Mouse (Mus musculus) layer of hippocampus, adult 9-11 months (tissue): ENCODE measurements around the gene Gm16253.
A peak's percentile ranks its signal among the peaks of the same experiment; 100 is the strongest.

Experiments used
- DNase-seq: peaks from one replicate; pipeline ENCODE4 v3.0.0; 2022

The Gm16253 gene

DNA sequence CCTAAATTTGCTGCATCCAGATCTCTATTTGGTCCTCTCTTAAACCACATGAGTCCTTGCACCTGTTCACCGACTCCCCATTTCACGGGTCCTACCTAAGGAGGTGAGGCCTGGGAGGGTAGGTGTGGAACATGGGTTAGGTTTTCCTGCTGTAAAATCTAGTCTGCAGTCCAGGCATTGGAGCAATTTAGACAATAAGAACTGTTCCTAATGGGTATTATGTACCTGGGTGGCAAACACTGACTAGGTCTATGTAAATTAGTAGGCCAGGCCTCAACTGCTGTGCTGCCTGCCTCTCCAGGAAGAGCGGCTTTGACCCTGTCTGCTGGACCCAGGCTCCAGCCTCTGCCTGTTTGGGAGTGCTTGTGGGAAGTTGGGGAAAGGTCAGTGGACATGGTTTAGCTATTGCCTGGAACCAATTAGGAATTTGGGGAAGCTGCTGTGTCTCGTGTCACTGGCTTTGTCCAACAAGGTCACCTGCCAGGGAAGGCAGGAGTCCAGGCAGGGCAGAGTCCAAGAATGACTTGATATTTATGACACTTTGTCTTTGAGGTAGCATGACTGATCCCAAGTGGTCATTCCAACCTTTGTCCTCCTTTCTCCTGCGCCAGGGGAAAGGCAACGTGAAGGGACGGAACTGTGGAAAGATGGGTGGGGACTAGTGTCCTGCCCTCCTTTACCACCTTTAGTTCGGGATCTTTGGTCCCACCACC lies 1.4 kb upstream of the Gm16253 start:
- DNase-seq, result no peak

- no peak for DNase-seq
Observed at GRCm38 (mm10) chr3:96576005-96576658, 652 bp upstream of the Gm16253 start.

GRCm38 (mm10) chr3:96577566-96577965 lies 782 bp downstream of the Gm16253 start:
- DNase-seq, result no peak

GRCm38 (mm10) chr3:96578561-96579238 lies 1.9 kb downstream of the Gm16253 start:
- no peak for DNase-seq

DNA sequence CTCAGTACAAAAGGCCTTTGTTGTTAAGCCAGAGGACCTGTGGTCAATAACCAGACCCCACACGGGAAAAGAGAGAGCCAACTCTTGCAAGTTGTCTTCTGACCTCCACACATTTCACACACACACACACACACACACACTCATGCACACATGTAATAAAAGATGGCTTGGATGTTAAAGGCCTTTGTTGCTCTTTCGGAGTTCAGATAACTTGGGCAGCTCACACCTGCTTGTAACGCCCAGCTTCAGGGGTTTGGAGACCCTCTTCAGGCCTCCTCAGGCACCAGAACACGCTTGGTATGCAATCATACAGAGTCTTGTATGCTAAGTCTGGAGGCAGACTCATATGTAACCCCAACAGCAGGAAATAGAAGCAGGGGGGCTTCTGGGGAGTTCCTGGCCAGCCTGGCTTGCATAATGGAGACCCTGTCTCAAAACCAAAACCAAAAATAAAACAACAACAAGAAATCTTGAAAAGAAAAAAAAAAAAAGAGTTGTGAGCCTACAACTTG lies 2.5 kb downstream of the Gm16253 start:
- DNase-seq, result no peak

DNA sequence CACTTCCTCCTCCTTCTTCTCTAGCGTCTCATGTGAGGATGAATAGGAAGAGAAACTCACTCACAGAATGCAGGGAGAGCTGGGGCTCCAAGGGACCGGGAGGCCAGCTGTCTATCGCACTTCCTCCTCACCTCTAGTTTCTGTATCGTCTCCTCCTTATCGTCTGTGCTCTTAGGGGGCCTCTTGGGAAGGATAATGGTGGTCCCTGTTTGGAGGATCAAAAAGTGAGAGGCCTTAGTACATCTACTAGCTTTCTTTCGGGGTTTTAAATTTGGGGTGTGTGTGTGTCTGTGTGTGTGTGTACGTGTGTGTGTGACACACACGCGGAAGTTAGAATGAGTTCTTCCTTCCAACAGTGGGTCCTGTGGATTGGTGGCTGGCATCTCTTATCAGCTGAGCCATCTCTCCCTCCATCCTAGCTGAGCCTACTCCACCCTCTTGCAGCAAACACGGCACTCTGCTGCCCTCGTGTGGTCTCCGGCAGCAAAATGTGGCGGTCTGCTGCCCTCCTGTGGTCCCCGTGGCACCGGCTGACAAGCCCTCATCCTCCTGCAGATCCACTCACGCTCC lies 3.2 kb downstream of the Gm16253 start:
- peak; percentile 93 for DNase-seq

- no peak for DNase-seq
Observed at GRCm38 (mm10) chr3:96581141-96581540, 4.4 kb downstream of the Gm16253 start.

GRCm38 (mm10) chr3:96581771-96582515 lies 5.2 kb downstream of the Gm16253 start:
- no peak for DNase-seq

DNA sequence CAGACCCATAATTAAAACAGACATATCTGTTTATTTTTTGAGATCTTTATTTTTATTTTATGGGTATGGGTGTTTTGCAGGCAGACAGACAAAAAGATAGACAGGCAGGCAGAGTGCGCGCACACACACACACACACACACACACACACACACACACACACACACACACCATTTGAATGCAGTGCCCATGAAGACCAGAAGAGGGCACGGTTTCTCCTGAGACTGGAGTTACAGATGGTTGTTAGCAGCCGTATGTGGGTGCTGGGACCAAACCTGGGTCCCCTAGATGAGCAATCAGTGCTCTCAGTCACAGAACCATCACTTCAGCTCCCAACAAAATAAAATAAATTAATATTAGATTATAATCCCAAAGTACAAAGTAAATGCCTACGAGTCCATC lies 6.6 kb downstream of the Gm16253 start:
- DNase-seq, result no peak

DNA sequence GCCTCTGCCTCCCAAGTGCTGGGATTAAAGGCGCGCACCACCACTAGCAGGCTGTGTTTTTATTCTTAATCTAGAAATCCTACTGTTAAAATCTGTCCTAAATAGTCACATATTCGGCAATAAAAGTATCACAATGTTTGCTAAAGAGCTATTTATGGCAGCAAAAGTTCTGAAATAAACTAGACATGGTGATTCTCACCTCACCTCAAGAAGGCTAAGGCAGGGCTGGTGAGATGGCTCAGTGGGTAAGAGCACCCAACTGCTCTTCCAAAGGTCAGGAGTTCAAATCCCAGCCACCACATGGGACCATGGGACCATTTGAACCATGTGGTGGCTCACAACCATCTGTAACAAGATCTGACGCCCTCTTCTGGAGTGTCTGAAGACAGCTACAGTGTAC lies 13.9 kb downstream of the Gm16253 start:
- DNase-seq, result no peak

DNA sequence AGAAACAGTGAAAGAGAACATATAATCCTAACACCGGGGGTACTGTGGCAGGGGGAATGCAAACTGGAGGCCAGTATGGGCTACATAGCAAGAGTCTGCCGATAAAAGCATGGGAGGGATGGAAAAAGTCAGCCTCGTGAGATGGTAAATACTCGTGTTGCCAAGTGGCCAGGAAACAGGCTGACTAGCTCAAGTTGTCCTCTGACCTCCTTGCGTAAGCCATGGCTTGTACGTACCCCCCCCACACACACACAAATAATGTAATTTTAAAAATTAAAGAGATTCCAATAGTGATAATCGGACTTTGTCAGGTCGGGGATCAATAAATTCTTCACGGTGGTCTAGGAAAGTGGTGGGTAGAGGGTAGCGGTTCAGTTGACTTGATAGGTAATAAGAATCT lies 16.6 kb downstream of the Gm16253 start:
- DNase-seq, result no peak

- DNase-seq, result peak; percentile 95
Observed at GRCm38 (mm10) chr3:96593790-96594560, 17.2 kb downstream of the Gm16253 start, which contains the start of gene Polr3gl. Polr3gl (minus strand) TSS chr3:96594181.

GRCm38 (mm10) chr3:96594851-96595250 lies 18.1 kb downstream of the Gm16253 start:
- no peak for DNase-seq

GRCm38 (mm10) chr3:96595661-96596060 lies 18.9 kb downstream of the Gm16253 start:
- peak; percentile 70 for DNase-seq

DNA sequence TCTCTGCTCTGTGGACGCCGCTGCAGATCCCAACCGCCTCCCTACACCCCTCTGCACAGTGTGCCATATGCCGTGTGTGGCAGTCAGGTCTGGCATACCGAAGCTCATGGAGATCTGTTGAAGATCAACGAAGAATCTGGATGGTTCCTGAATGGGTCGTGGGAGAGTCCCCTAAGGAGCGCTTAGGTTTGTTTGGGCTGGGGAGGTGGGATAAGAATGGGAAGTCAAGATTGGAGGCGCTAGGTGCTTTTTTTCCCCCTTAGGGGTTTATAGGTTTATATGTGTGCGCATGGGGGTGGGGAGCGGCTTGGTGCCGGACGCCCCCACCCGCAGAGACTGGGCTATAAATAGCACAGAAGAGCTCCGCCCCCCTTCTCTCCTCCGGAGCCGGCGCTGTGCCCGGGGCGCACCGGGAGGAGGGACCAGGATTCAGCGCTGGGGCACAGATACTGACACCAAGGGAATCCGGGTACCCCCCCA lies 19.5 kb downstream of the Gm16253 start, which contains the start of gene Ankrd34a:
Ankrd34a (plus strand) TSS at position 409 of the 480 bp plus-strand sequence.
- peak; percentile 87 for DNase-seq

GRCm38 (mm10) chr3:96596855-96597254 lies 20.1 kb downstream of the Gm16253 start:
- DNase-seq, result no peak

DNA sequence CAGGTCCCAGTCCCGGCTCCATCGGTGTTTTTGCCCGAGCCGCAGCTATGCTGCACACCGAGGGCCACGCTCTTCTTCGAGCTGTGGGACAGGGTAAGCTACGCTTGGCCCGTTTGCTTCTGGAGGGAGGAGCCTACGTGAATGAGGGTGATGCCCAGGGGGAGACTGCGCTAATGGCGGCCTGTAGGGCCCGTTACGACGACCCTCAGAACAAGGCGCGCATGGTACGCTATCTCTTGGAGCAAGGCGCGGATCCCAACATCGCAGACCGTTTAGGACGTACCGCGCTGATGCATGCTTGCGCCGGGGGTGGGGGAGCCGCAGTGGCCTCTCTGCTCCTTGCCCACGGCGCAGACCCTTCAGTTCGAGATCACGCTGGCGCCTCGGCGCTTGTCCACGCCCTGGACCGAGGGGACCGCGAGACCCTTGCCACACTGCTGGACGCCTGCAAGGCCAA lies 20.7 kb downstream of the Gm16253 start:
- DNase-seq, result no peak

DNA sequence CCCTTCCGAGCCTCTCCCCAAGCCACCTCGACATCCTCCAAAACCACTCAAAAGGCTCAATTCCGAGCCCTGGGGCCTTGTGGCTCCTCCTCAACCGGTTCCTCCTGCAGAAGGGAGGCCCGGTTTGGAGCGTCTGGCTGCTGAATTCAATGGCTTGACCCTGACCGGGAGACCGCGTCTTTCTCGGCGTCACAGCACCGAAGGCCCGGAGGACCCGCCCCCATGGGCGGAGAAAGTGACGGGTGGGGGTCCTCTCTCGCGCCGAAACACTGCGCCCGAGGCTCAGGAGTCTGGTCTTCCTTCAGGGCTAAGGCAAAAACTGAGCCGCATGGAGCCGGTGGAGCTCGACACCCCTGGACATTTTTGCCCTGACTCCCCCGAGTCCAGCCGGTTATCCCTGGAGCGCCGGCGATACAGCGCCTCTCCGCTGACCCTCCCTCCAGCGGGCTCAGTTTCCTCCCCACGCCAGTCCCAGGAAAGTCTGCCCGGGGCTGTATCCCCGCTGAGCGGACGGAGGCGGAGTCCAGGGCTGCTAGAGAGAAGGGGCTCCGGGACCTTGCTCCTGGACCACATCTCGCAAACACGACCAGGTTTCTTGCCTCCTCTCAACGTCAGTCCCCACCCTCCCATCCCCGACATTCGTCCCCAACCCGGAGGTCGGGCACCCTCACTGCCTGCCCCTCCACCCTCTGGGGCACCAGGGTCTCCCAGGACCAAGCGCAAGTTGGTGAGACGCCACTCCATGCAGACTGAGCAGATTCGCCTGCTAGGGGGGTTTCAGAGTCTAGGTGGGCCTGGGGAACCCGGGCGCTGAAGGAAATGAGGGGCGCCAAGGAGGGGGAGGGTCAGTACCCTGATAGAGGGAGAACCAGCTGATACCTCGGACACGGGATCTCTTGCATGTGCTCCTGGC lies 21.6 kb downstream of the Gm16253 start:
- no peak for DNase-seq

DNA sequence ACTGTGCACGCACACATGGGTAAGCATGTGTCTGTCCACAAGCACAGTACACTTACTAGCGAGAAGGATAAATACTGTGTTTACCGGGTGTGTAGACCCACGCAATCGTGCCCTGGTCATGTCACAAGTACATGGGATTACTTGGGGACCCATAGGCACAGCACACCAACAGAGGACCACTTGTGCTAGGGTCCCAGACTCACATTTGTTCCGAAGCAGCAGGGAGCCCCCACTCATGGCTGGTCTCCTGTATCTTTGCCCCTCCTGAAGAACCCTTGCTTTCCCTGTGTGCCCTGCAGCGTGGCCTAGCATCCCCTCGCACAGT lies 22.2 kb downstream of the Gm16253 start:
- no peak for DNase-seq

GRCm38 (mm10) chr3:96599411-96599810 lies 22.6 kb downstream of the Gm16253 start:
- no peak for DNase-seq
